ENCODE assay signal across 17 mouse cellular contexts in genomic region chr15:78698084-78698483, GRCm38 (mm10). TPM values are rescaled to one million over a fixed set of nuclear protein-coding genes. Genes with fewer than 3 reads are reported as not detected.
A peak's percentile ranks its signal among the peaks of the same experiment; 100 is the strongest.
DNase-seq lines count a peak whose midpoint lies in the region; ATAC-seq and TF ChIP-seq lines count a peak whose summit lies in the region.
"Had no signal": no experiment of that assay in that cellular context is flagged by ENCODE, and none has a peak within 500 bp of the region (broad histone marks: within the 10 kb centered on the region; RNA-seq: fewer than 3 reads in every experiment).

No protein-coding gene starts in this region.

- ATAC-seq in hindbrain, embryonic 12.5 days (ENCODE audit: low FRiP score), result no peak
- no peak for ATAC-seq in hindbrain, embryonic 14.5 days (ENCODE audit: low FRiP score)
- peak; percentile 41; the same call in 1 of the 2 replicates for ATAC-seq in neural tube, embryonic 13.5 days (ENCODE audit: low read depth)
- no peak for ATAC-seq in hindbrain, embryonic 13.5 days (ENCODE audit: low FRiP score)
- no peak for ATAC-seq in midbrain, postnatal 0 days (ENCODE audit: low FRiP score)
- no peak for ATAC-seq in CD4-positive, CD25-positive, alpha-beta regulatory T cell, adult 4 months
- ATAC-seq in intestine, embryonic 15.5 days, result no peak
- ATAC-seq: activated CD4-positive, CD25-positive, alpha-beta regulatory T cell, adult 4 months had no signal

- H3K4me2 ChIP-seq in hindbrain, embryonic 12.5 days (replicated peaks), result no peak overlapping the region
- no peak overlapping the region for H3K4me2 ChIP-seq in hindbrain, embryonic 14.5 days (replicated peaks)
- no peak overlapping the region for H3K4me2 ChIP-seq in neural tube, embryonic 13.5 days
- no peak overlapping the region for H3K4me2 ChIP-seq in hindbrain, embryonic 13.5 days
- H3K4me2 ChIP-seq in midbrain, postnatal 0 days (ENCODE audit: low read depth, low read length, poor library complexity, severe bottlenecking), result no peak overlapping the region
- H3K4me2 ChIP-seq in intestine, embryonic 15.5 days (replicated peaks), result no peak overlapping the region
- H3K4me2 ChIP-seq: kidney, embryonic 15.5 days; lung, embryonic 15.5 days had no signal

- H3K36me3 ChIP-seq in hindbrain, embryonic 12.5 days, result no peaks in the 10 kb centered on the region
- no peaks in the 10 kb centered on the region for H3K36me3 ChIP-seq in hindbrain, embryonic 14.5 days (replicated peaks; ENCODE audit: control insufficient read depth, insufficient read depth)
- H3K36me3 ChIP-seq in neural tube, embryonic 13.5 days, result no peaks in the 10 kb centered on the region
- H3K36me3 ChIP-seq in hindbrain, embryonic 13.5 days, result no peaks in the 10 kb centered on the region
- no peaks in the 10 kb centered on the region for H3K36me3 ChIP-seq in midbrain, postnatal 0 days (ENCODE audit: insufficient read depth, low read length)
- no peaks in the 10 kb centered on the region for H3K36me3 ChIP-seq in intestine, embryonic 15.5 days
- H3K36me3 ChIP-seq: kidney, embryonic 15.5 days; lung, embryonic 15.5 days had no signal

- WGBS in hindbrain, embryonic 12.5 days, result 24% methylated on average over 5 of the region's 5 CpGs
- 7% methylated on average over 5 of the region's 5 CpGs for WGBS in hindbrain, embryonic 14.5 days
- 11% methylated on average over 5 of the region's 5 CpGs for WGBS in neural tube, embryonic 13.5 days
- WGBS in hindbrain, embryonic 13.5 days, result 20% methylated on average over 5 of the region's 5 CpGs
- WGBS in midbrain, postnatal 0 days, result 29% methylated on average over 5 of the region's 5 CpGs
- WGBS in intestine, embryonic 15.5 days, result 59% methylated on average over 5 of the region's 5 CpGs

- H3K9me3 ChIP-seq in hindbrain, embryonic 12.5 days (replicated peaks), result no peaks in the 10 kb centered on the region
- H3K9me3 ChIP-seq in hindbrain, embryonic 14.5 days (ENCODE audit: control insufficient read depth, low read length), result no peaks in the 10 kb centered on the region
- H3K9me3 ChIP-seq in neural tube, embryonic 13.5 days, result no peaks in the 10 kb centered on the region
- H3K9me3 ChIP-seq in hindbrain, embryonic 13.5 days, result no peaks in the 10 kb centered on the region
- H3K9me3 ChIP-seq in midbrain, postnatal 0 days (ENCODE audit: low read length), result no peaks in the 10 kb centered on the region
- no peaks in the 10 kb centered on the region for H3K9me3 ChIP-seq in intestine, embryonic 15.5 days
- H3K9me3 ChIP-seq: kidney, embryonic 15.5 days; lung, embryonic 15.5 days had no signal

- peaks cover 5% of the 10 kb centered on the region; the same call in 1 of the 2 replicates for H3K27me3 ChIP-seq in hindbrain, embryonic 12.5 days
- H3K27me3 ChIP-seq in hindbrain, embryonic 14.5 days (ENCODE audit: control insufficient read depth, insufficient read depth, low read length), result no peaks in the 10 kb centered on the region
- H3K27me3 ChIP-seq in neural tube, embryonic 13.5 days, result no peaks in the 10 kb centered on the region
- H3K27me3 ChIP-seq in hindbrain, embryonic 13.5 days, result 0 out of 2 replicates have a peak, but pooled peaks cover 2% of the 10 kb centered on the region
- H3K27me3 ChIP-seq in midbrain, postnatal 0 days (ENCODE audit: insufficient read depth, low read length), result no peaks in the 10 kb centered on the region
- peaks cover 3% of the 10 kb centered on the region for H3K27me3 ChIP-seq in intestine, embryonic 15.5 days (replicated peaks)
- H3K27me3 ChIP-seq: kidney, embryonic 15.5 days; lung, embryonic 15.5 days had no signal

- DNase-seq in hindbrain, embryonic 14.5 days (ENCODE audit: low spot score), result no peak
- no peak for DNase-seq in neural tube, embryonic 10.5 days (ENCODE audit: extremely low spot score, low spot score)
- peak; percentile 70 for DNase-seq in midbrain, postnatal 0 days (ENCODE audit: low spot score)
- DNase-seq: cerebellum, adult 11-12 months; embryo, embryonic 11 days; gastrocnemius, postnatal 14 days; liver had no signal

- TF ChIP-seq CTCF in midbrain, postnatal 0 days (IDR thresholded peaks at IDR 0.05), result no peak

- peak overlapping the region; percentile 24; the same call in 1 of the 2 replicates for H3K27ac ChIP-seq in hindbrain, embryonic 12.5 days
- H3K27ac ChIP-seq in hindbrain, embryonic 14.5 days, result no peak overlapping the region
- H3K27ac ChIP-seq in neural tube, embryonic 13.5 days (replicated peaks), result 0 out of 2 replicates have a peak overlapping the region, but pooled peaks have one; percentile 49
- H3K27ac ChIP-seq in hindbrain, embryonic 13.5 days, result peak overlapping the region; percentile 30; the same call in 1 of the 2 replicates
- H3K27ac ChIP-seq in midbrain, postnatal 0 days (ENCODE audit: low read depth, low read length), result no peak overlapping the region
- H3K27ac ChIP-seq in intestine, embryonic 15.5 days, result no peak overlapping the region
- H3K27ac ChIP-seq: kidney, embryonic 15.5 days; lung, embryonic 15.5 days had no signal

- H3K9ac ChIP-seq in hindbrain, embryonic 12.5 days, result no peak overlapping the region
- no peak overlapping the region for H3K9ac ChIP-seq in hindbrain, embryonic 14.5 days
- no peak overlapping the region for H3K9ac ChIP-seq in neural tube, embryonic 13.5 days
- H3K9ac ChIP-seq in hindbrain, embryonic 13.5 days, result no peak overlapping the region
- H3K9ac ChIP-seq in midbrain, postnatal 0 days (replicated peaks; ENCODE audit: low read length, poor library complexity, severe bottlenecking), result no peak overlapping the region
- no peak overlapping the region for H3K9ac ChIP-seq in intestine, embryonic 15.5 days
- H3K9ac ChIP-seq: kidney, embryonic 15.5 days; lung, embryonic 15.5 days had no signal

- no peak overlapping the region for H3K4me3 ChIP-seq in hindbrain, embryonic 12.5 days
- no peak overlapping the region for H3K4me3 ChIP-seq in hindbrain, embryonic 14.5 days (replicated peaks; ENCODE audit: low read length)
- no peak overlapping the region for H3K4me3 ChIP-seq in neural tube, embryonic 13.5 days
- H3K4me3 ChIP-seq in hindbrain, embryonic 13.5 days, result no peak overlapping the region
- no peak overlapping the region for H3K4me3 ChIP-seq in midbrain, postnatal 0 days (ENCODE audit: low read depth, low read length)
- no peak overlapping the region for H3K4me3 ChIP-seq in intestine, embryonic 15.5 days (replicated peaks)
- H3K4me3 ChIP-seq: kidney, embryonic 15.5 days; lung, embryonic 15.5 days had no signal

- H3K4me1 ChIP-seq in hindbrain, embryonic 12.5 days, result peaks cover 10% of the 10 kb centered on the region
- peaks cover 3% of the 10 kb centered on the region; the same call in 1 of the 2 replicates for H3K4me1 ChIP-seq in hindbrain, embryonic 14.5 days (replicated peaks; ENCODE audit: control insufficient read depth, insufficient read depth, low read length)
- H3K4me1 ChIP-seq in neural tube, embryonic 13.5 days (replicated peaks), result peaks cover 18% of the 10 kb centered on the region
- H3K4me1 ChIP-seq in hindbrain, embryonic 13.5 days (replicated peaks), result peaks cover 21% of the 10 kb centered on the region
- H3K4me1 ChIP-seq in midbrain, postnatal 0 days (ENCODE audit: insufficient read depth, low read length), result no peaks in the 10 kb centered on the region
- no peaks in the 10 kb centered on the region for H3K4me1 ChIP-seq in intestine, embryonic 15.5 days (replicated peaks)
- H3K4me1 ChIP-seq: kidney, embryonic 15.5 days; lung, embryonic 15.5 days had no signal

RNA-seq across cellular contexts. Expression of gene Elfn2, which starts 20.5 kb away (rescaled TPM):
- 2.4 and 2.5 TPM in 2 replicates for polyA plus RNA-seq in hindbrain, embryonic 12.5 days (2016; fragmentation: Nextera tagmentation; extraction: Ambion mirVana)
- polyA plus RNA-seq in hindbrain, embryonic 14.5 days (2014; fragmentation: Nextera tagmentation; extraction: Ambion mirVana), result 6.0 and 8.5 TPM in 2 replicates
- polyA plus RNA-seq in neural tube, embryonic 13.5 days (2015; fragmentation: Nextera tagmentation; extraction: Ambion mirVana), result 5.5 and 6.0 TPM in 2 replicates
- polyA plus RNA-seq in hindbrain, embryonic 13.5 days (2015; fragmentation: Nextera tagmentation; extraction: Ambion mirVana), result 4.6 and 5.0 TPM in 2 replicates
- 44.6 and 52.1 TPM in 2 replicates for total RNA-seq in midbrain, postnatal 0 days (2014; rRNA removed)
- polyA plus RNA-seq in midbrain, postnatal 0 days (2015; fragmentation: Nextera tagmentation; extraction: Ambion mirVana), result 10.2 and 10.7 TPM in 2 replicates
- polyA plus RNA-seq in CD4-positive, CD25-positive, alpha-beta regulatory T cell, adult 4 months (2017; shearing (Covaris generic)), result under 1 TPM in 1 of 2 experiments, not detected in 1; 0.10 TPM
- polyA plus RNA-seq in intestine, embryonic 15.5 days (2015; fragmentation: Nextera tagmentation; extraction: Ambion mirVana), result 0.08 and 0.29 TPM in 2 replicates
- total RNA-seq: CH12.LX had no signal
- polyA plus RNA-seq: activated CD4-positive, CD25-positive, alpha-beta regulatory T cell, adult 4 months; heart, embryonic 14.5 days; kidney, embryonic 15.5 days had no signal

Comparison
In these comparisons a context has a peak if more than half of its experiments do, and no peak if none do; other contexts are left out.
1. H3K27ac ChIP-seq: peak in hindbrain, embryonic 12.5 days (single experiment), neural tube, embryonic 13.5 days (single experiment) and hindbrain, embryonic 13.5 days (single experiment); none in hindbrain, embryonic 14.5 days (single experiment), midbrain, postnatal 0 days (single experiment) and intestine, embryonic 15.5 days (single experiment).